Mouse (Mus musculus) olfactory bulb, adult 2 months (tissue): ENCODE measurements around the gene Leng9.
A peak's percentile ranks its signal among the peaks of the same experiment; 100 is the strongest.

Source experiments
- CTCF ChIP-seq: fragments of 200-500 bp; IDR thresholded peaks from 2 replicates; pipeline ENCODE4 v1.5.1; 2012; ENCODE audit warnings: low read depth, mild to moderate bottlenecking, low read length, moderate library complexity; ENCODE audit not compliant: insufficient read depth
- POLR2A ChIP-seq: fragments of 200-500 bp; IDR thresholded peaks from 2 replicates; pipeline ENCODE4 v1.6.1; 2012; ENCODE audit warnings: mild to moderate bottlenecking, low read depth, low read length, moderate library complexity; ENCODE audit not compliant: insufficient read depth

DNA sequence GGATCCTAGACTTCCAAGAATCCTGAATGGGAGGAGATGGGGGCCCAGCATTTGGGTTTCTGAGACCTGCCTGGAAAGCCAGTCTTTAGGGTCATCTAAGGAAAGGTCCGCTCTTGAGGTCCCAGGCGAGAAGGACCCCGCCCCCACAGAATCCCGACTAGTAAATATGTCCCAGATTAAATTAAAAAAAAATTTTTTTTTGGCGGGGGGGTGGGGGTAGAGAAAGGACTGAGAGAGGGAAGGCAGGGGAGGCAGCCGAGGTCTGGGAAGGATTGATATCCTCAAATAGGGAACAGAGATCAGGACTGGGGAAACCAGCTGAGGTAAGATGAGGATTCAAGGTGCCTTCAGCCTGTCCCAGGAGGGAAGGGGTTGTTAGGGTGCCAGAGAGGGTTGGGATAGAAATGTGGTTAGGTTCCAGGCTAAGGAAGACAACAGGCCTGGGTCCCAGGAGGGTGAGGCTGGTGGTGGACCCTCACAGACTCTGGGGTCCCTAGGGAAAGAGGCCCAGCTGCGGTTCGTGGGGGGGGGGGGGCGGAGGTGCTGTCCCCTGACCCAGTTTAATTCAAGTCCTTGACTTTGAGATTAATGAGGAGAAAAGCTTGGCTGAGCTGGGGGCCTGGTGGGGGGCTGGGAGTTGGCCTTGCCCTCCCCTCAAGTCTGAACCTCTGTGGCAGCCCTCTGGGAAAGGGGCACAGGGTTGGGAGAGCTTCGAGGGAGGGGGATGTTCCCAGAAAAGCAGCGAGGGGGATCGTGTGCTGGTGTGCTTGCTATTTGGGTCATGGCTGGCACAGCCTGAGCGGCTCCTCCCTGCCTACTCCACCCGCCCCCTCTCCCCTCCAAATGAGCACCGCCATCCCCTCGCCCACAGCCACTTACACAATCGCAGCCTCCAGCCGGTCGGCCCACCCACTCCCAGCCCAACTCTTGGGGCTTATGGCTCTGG lies 29.9 kb downstream of the Leng9 start:
- TF ChIP-seq CTCF (no peak), POLR2A (peak; percentile 36; the same call in 1 of the 2 replicates)
